Mouse (Mus musculus): ENCODE results near the gene Bicral.

Bicral gene

GRCm38 (mm10) chr17:46844811-46845210 lies 13.5 kb downstream of the Bicral start:
- in situ Hi-C loops (cut with MboI, MseI) = loop anchor here in 1 of 2 experiments (5.0 kb wide), 1 partner anchor 53 kb away; no protein-coding TSS in a partner anchor

GRCm38 (mm10) chr17:46843716-46844115 lies 14.6 kb downstream of the Bicral start:
- in situ Hi-C loops (cut with MboI, MseI) = loop anchor here in 1 of 2 experiments (5.0 kb wide), 1 partner anchor 51 kb away; no protein-coding TSS in a partner anchor

GRCm38 (mm10) chr17:46843022-46843421 lies 15.3 kb downstream of the Bicral start:
- in situ Hi-C loops (cut with MboI, MseI) = loop anchor here in 1 of 2 experiments (5.0 kb wide), 1 partner anchor 51 kb away; no protein-coding TSS in a partner anchor

- in situ Hi-C loops (cut with MboI, MseI) = loop anchor here in 1 of 2 experiments (5.0 kb wide), 1 partner anchor 48 kb away; no protein-coding TSS in a partner anchor
Measured at GRCm38 (mm10) chr17:46840304-46841010, 17.8 kb downstream of the Bicral start.

GRCm38 (mm10) chr17:46838396-46838920 lies 19.8 kb downstream of the Bicral start:
- in situ Hi-C loops (cut with MboI, MseI) = loop anchor here in 1 of 2 experiments (5.0 kb wide), 1 partner anchor 44 kb away; no protein-coding TSS in a partner anchor

GRCm38 (mm10) chr17:46837897-46838296 lies 20.4 kb downstream of the Bicral start:
- in situ Hi-C loops (cut with MboI, MseI) = loop anchor here in 1 of 2 experiments (5.0 kb wide), 1 partner anchor 44 kb away; no protein-coding TSS in a partner anchor

GRCm38 (mm10) chr17:46835093-46835715 lies 23.1 kb downstream of the Bicral start:
- in situ Hi-C loops (cut with MboI, MseI) = loop anchor here in 1 of 2 experiments (5.0 kb wide), 1 partner anchor 47 kb away; no protein-coding TSS in a partner anchor

GRCm38 (mm10) chr17:46832981-46833305 lies 25.3 kb downstream of the Bicral start:
- in situ Hi-C loops (cut with MboI, MseI) = no loop called here

- in situ Hi-C loops (cut with MboI, MseI) = no loop called here
Measured at GRCm38 (mm10) chr17:46832101-46832980, 25.9 kb downstream of the Bicral start.

- in situ Hi-C loops (cut with MboI, MseI) = no loop called here
Measured at GRCm38 (mm10) chr17:46829856-46830535, 28.3 kb downstream of the Bicral start.

- in situ Hi-C loops (cut with MboI, MseI) = no loop called here
Measured at GRCm38 (mm10) chr17:46828935-46829334, 29.3 kb downstream of the Bicral start.

GRCm38 (mm10) chr17:46823091-46823490 lies 35.2 kb downstream of the Bicral start:
- in situ Hi-C loops (cut with MboI, MseI) = no loop called here

- in situ Hi-C loops (cut with MboI, MseI) = no loop called here
Measured at GRCm38 (mm10) chr17:46820628-46821027, 37.7 kb downstream of the Bicral start.

- in situ Hi-C loops (cut with MboI, MseI) = no loop called here
Measured at GRCm38 (mm10) chr17:46817734-46818158, 40.5 kb downstream of the Bicral start.

- in situ Hi-C loops (cut with MboI, MseI) = no loop called here
Measured at GRCm38 (mm10) chr17:46816306-46816705, 42.0 kb downstream of the Bicral start.

- in situ Hi-C loops (cut with MboI, MseI) = no loop called here
Measured at GRCm38 (mm10) chr17:46814497-46814896, 43.8 kb downstream of the Bicral start.

- in situ Hi-C loops (cut with MboI, MseI) = no loop called here
Measured at GRCm38 (mm10) chr17:46813637-46814036, 44.6 kb downstream of the Bicral start.

GRCm38 (mm10) chr17:46812442-46812841 lies 45.8 kb downstream of the Bicral start:
- in situ Hi-C loops (cut with MboI, MseI) = no loop called here

- in situ Hi-C loops (cut with MboI, MseI) = no loop called here
Measured at GRCm38 (mm10) chr17:46810672-46811071, 47.6 kb downstream of the Bicral start.

GRCm38 (mm10) chr17:46809131-46809830 lies 49.0 kb downstream of the Bicral start:
- in situ Hi-C loops (cut with MboI, MseI) = no loop called here

All from T-helper 17 cell (primary cell).